Mouse (Mus musculus) liver, embryonic 14.5 days (tissue): Measurements from ENCODE around the gene Rnf150. TPM values are rescaled to one million over a fixed set of nuclear protein-coding genes. Genes with fewer than 3 reads are reported as not detected.
A peak's percentile ranks its signal among the peaks of the same experiment; 100 is the strongest.

Experiments
- ATAC-seq: fragments of 200-750 bp; cut with Nextera tagmentation; 2 replicates; pipeline ENCODE4 v1.8.0; 2017; ENCODE audit warnings: moderate number of reproducible peaks, mild to moderate bottlenecking, moderate library complexity; ENCODE audit not compliant: insufficient read depth
- DNase-seq, 3 experiments: peaks; one replicate each; pipeline ENCODE4 v3.0.0-alpha.2; 2012 to 2013; ENCODE audit warnings: low read depth in 3 of 3, low spot score in 3 of 3
- H3K27ac ChIP-seq: fragments of 300-500 bp; sonication (generic); 2 replicates; pipeline ENCODE4 v1.5.1; 2014; ENCODE audit warnings: moderate library complexity, mild to moderate bottlenecking, control low read depth, inconsistent platforms
- H3K27me3 ChIP-seq: fragments of 300-500 bp; sonication (generic); 2 replicates; pipeline ENCODE4 v1.6.1; 2014; ENCODE audit warnings: mild to moderate bottlenecking, low read length, moderate library complexity; ENCODE audit not compliant: control insufficient read depth, insufficient read depth
- H3K36me3 ChIP-seq: fragments of 300-500 bp; sonication (generic); replicated peaks from 2 replicates; pipeline ENCODE4 v1.6.1; 2014; ENCODE audit warnings: low read depth; ENCODE audit not compliant: control insufficient read depth, insufficient read depth
- H3K4me1 ChIP-seq, 2 experiments: fragments of 200-500 bp in 1 of 2; fragments of 300-500 bp in 1 of 2; sonication (generic) in 1 of 2; replicated peaks; 2 replicates each; pipeline ENCODE4 v1.6.1; 2012 to 2014; ENCODE audit warnings: antibody characterized with exemption in 1 of 2, inconsistent platforms in 1 of 2, low read length in 1 of 2; ENCODE audit not compliant: control insufficient read depth in 2 of 2, insufficient read depth in 2 of 2
- H3K4me2 ChIP-seq: fragments of 300-500 bp; sonication (generic); 2 replicates; pipeline ENCODE4 v1.6.1; 2014; ENCODE audit warnings: low read depth, mild to moderate bottlenecking, control low read depth, moderate library complexity
- H3K4me3 ChIP-seq, 2 experiments: fragments of 200-500 bp in 1 of 2; fragments of 300-500 bp in 1 of 2; sonication (generic) in 1 of 2; 2 replicates each; pipeline ENCODE4 v1.5.1; 2012 to 2014; ENCODE audit warnings: low read depth in 2 of 2, low read length in 2 of 2, mild to moderate bottlenecking in 2 of 2, control low read depth in 1 of 2, inconsistent platforms in 1 of 2, moderate library complexity in 1 of 2; ENCODE audit not compliant: insufficient read depth in 1 of 2
- H3K9ac ChIP-seq: fragments of 300-500 bp; sonication (generic); replicated peaks from 2 replicates; pipeline ENCODE4 v1.6.1; 2014; ENCODE audit warnings: mild to moderate bottlenecking, control low read depth, moderate library complexity
- H3K9me3 ChIP-seq: fragments of 300-500 bp; sonication (generic); 2 replicates; pipeline ENCODE4 v1.6.1; 2016; ENCODE audit warnings: low read length, mixed read lengths; ENCODE audit not compliant: control insufficient read depth
- CTCF ChIP-seq: IDR thresholded peaks from 2 replicates; pipeline ENCODE4 v1.5.1; 2016; ENCODE audit warnings: antibody characterized with exemption, low read depth, control low read depth
- EP300 ChIP-seq: IDR thresholded peaks from 2 replicates; pipeline ENCODE4 v1.6.1; 2016; ENCODE audit warnings: antibody characterized with exemption, low read depth
- WGBS: fragments of 180-500 bp; shearing (Covaris S2); extraction: QIAGEN DNeasy Blood & Tissue Kit; methylation state at CpG from one replicate; pipeline ENCODE4 v1.1.7; 2014; ENCODE audit not compliant: insufficient replicate concordance; 5-methylcytosine and 5-hydroxymethylcytosine counted together
- polyA plus RNA-seq, 2 experiments: library from polyadenylated mRNA; depleted of rRNA in 1 of 2; stranded (reverse) in 1 of 2; unstranded in 1 of 2; fragments of >200 nt; fragmentation: Nextera tagmentation in 1 of 2; extraction: Ambion mirVana in 1 of 2; gene quantifications; 2 replicates each; pipeline versions ENCODE4 v1.2.1 to v1.2.3; 2012 to 2014

Rnf150 gene
- polyA plus RNA-seq, 2 experiments, result 0.17 to 0.19 TPM

DNA sequence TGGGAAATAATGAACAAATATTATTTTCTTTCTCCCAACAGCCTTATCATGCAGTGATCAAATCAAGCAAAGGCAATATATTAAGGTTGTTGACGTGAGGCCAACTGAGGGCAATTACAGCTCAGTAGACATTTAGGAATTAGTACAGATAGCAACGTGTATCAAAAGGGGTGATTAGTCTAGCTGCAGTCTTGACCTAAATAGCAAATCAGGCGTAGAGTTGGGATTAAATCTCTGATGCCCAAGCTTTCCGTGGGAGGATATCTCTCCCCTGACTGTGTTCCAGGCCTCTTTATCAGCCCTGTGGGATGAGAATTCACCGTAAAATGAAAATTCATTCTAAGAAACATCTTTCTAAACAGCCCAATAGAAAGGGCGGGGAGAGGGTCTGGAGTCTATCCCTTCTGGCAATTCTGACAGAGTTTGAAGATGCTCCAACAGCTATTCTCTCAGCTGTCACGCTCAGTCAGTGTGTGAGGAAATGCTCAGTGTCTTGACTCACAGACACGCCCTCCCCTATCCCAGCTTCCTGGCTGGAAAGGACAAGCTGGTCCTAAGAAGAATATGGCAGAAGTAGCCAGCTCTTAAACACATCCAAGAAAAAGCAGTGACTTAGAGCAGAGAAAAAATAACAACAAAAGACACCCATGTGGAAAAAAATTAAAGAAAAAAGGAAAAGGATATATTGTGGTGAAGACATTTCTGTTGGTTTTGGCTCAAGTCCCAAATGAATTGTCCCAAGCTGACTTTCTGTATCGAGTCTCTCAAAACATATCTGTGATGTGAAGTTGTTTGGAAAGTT, 4.4 kb upstream of the Rnf150 start:
- Histone ChIP-seq H3K27me3 (peaks cover 4% of the 10 kb centered on the region), H3K36me3 (no peaks in the 10 kb centered on the region), H3K4me3 (no peak overlapping the region), H3K9me3 (no peaks in the 10 kb centered on the region), H3K9ac (no peak overlapping the region), H3K4me1 (no peaks in the 10 kb centered on the region), H3K27ac (no peak overlapping the region), H3K4me2 (no peak overlapping the region)
- TF ChIP-seq EP300 (no peak), CTCF (no peak)
- DNase-seq (no peak), ATAC-seq (no peak)
- WGBS, result 30% methylated on average over 9 of the region's 9 CpGs

DNA sequence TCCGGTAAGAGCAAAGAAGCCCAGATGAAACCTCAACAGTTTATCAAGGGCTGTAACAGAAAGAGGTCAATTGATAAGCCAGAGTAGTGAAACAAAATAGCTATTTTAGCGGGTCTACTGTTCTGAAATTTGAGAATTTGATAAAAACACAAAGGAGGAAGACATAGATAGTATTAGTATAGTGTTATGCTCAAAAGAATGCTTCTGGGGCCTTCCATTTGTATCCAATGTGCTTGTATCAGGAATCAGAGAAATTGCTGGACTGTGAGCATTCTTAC, 3.9 kb upstream of the Rnf150 start:
- DNase-seq, result no peak
- TF ChIP-seq CTCF (no peak), EP300 (no peak)
- no peak overlapping the region for H3K27ac ChIP-seq
- H3K4me2 ChIP-seq, result no peak overlapping the region
- H3K4me3 ChIP-seq, result no peak overlapping the region
- WGBS, result 11% methylated on average over 2 of the region's 2 CpGs
- no peaks in the 10 kb centered on the region for H3K4me1 ChIP-seq
- H3K9ac ChIP-seq, result no peak overlapping the region
- ATAC-seq, result no peak
- H3K9me3 ChIP-seq, result no peaks in the 10 kb centered on the region
- H3K27me3 ChIP-seq, result peaks cover 9% of the 10 kb centered on the region
- H3K36me3 ChIP-seq, result no peaks in the 10 kb centered on the region

DNA sequence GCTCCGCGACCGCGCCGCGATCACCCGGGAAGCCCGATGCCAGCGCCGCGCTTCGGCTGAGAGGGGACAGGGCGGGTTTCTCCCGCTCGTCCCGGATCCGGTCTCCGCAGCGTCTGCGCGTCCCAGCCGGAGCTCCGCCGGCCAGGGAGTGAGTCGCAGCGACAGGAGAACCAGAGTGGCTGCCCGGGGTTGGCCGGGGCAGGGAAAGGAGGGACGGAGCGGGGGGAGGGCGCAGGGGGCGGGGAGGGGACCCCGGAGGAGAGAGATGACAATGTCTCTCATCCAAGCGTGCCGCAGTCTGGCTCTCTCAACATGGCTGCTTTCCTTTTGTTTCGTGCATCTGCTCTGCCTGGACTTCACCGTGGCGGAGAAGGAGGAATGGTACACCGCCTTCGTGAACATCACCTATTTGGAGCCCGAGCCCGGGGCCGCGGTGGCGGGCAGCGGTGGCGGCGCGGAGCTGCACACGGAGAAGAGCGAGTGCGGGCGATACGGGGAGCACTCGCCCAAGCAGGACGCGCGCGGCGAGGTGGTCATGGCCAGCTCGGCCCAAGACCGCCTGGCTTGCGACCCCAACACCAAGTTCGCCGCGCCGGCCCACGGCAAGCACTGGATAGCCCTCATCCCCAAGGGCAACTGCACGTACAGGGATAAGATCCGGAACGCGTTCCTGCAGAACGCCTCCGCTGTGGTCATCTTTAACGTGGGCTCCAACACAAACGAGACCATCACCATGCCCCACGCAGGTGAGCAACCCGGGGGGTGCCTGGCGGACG, 777 bp downstream of the Rnf150 start:
- DNase-seq, result no peak
- no peak overlapping the region for H3K27ac ChIP-seq
- ATAC-seq, result peak; percentile 15; the same call in 1 of the 2 replicates
- H3K9ac ChIP-seq, result no peak overlapping the region
- WGBS, result under 1% methylated on average over 76 of the region's 80 CpGs
- TF ChIP-seq EP300 (no peak), CTCF (no peak)
- no peaks in the 10 kb centered on the region for H3K4me1 ChIP-seq
- peaks cover 19% of the 10 kb centered on the region for H3K27me3 ChIP-seq
- no peaks in the 10 kb centered on the region for H3K9me3 ChIP-seq
- H3K4me3 ChIP-seq, result peak overlapping the region; percentile 54 to 57
- H3K36me3 ChIP-seq, result no peaks in the 10 kb centered on the region
- peak overlapping the region; percentile 76 for H3K4me2 ChIP-seq

DNA sequence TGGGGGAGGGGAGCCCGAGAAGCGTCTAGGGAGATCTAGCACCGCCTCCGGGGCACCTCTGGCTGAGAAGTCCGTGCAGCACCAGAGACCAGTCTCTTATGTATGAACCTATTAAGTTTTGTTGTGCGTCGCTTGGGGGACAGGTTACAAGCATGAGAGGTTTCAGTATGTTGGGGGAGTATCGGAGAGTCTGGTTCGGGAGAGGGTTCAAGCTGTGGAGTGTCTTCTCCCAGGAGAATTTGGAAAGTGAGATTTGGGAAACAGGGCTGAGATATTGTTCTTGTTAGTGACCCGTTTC, 1.3 kb downstream of the Rnf150 start:
- H3K9ac ChIP-seq, result no peak overlapping the region
- H3K27me3 ChIP-seq, result peaks cover 19% of the 10 kb centered on the region
- no peaks in the 10 kb centered on the region for H3K9me3 ChIP-seq
- H3K27ac ChIP-seq, result no peak overlapping the region
- no peak for ATAC-seq
- DNase-seq, result no peak
- peak overlapping the region; percentile 76 for H3K4me2 ChIP-seq
- no peak for TF ChIP-seq CTCF
- no peak for TF ChIP-seq EP300
- H3K4me3 ChIP-seq, result peak overlapping the region; percentile 54 to 57
- H3K36me3 ChIP-seq, result no peaks in the 10 kb centered on the region
- no peaks in the 10 kb centered on the region for H3K4me1 ChIP-seq
- WGBS, result 3% methylated on average over 10 of the region's 10 CpGs

DNA sequence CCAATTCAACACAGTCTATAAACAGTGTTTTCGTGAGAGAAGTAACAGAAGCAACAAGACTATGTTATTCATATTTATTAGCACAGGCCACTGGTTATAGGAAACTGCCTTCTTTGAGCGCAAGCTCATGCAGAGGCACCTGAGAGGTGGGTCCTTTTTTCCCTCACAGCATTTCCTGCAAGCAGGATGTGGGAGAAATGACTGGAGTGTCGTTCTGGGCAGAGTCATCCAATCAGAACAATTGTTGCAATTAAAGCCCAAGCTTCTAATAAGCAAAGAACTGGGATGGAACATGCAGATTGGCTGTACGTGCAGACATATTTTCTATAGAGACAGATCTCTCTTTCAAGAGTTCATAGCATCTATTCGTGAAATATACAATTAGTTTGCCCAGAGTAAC, 2.1 kb downstream of the Rnf150 start:
- Histone ChIP-seq H3K36me3 (no peaks in the 10 kb centered on the region), H3K9ac (no peak overlapping the region), H3K4me2 (no peak overlapping the region), H3K4me1 (no peaks in the 10 kb centered on the region), H3K27me3 (peaks cover 19% of the 10 kb centered on the region), H3K4me3 (no peak overlapping the region), H3K27ac (no peak overlapping the region), H3K9me3 (no peaks in the 10 kb centered on the region)
- whole genome bisulfite sequencing, result 41% methylated on average over 5 of the region's 5 CpGs
- DNase-seq (no peak), ATAC-seq (no peak)
- no peak for TF ChIP-seq EP300
- no peak for TF ChIP-seq CTCF
